Mouse (Mus musculus): ENCODE results near the gene Stil.

DNA sequence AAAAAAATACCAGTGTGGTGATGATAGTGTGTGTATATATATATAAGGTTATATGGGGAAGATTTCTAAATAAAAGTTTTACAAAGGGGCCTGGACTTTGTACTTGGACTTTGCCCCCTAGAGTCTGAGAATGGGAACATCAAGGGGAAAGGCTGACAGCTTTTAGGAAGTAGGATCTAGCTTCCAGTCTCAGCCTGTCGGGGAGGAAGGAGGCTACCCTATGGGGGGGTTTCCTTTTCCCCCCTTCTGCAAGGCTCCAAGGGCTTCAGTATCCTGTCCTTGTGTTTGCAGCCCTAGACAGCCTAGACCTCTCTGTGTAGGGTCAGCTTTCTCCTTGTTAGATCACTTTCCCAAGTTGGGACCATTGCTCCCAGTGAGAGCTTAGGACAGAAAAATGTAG is 71.7 kb downstream of the Stil start:
- TF ChIP-seq CTCF (IDR thresholded peaks at IDR 0.05; ENCODE audit: insufficient read depth, low read length) (no peak), POLR2A (IDR thresholded peaks at IDR 0.05; ENCODE audit: borderline replicate concordance, extremely low read depth, low read depth, low read length) (no peak)
